Mouse (Mus musculus) liver, embryonic 18 days (tissue): ENCODE results near the gene Drg2. TPM values are rescaled to one million over a fixed set of nuclear protein-coding genes. Genes with fewer than 3 reads are reported as not detected.

ENCODE experiments used
- polyA plus RNA-seq: library from polyadenylated mRNA; depleted of rRNA; stranded (reverse); fragments of >200 nt; gene quantifications from 2 replicates; pipeline ENCODE4 v1.2.3, GENCODE M21; 2012; rRNA removed

The Drg2 gene
- 22.4 and 24.7 TPM in 2 replicates for polyA plus RNA-seq

GRCm38 (mm10) chr11:60454080-60454744, at the start of gene Drg2:
Gene Drg2, plus strand, starts transcription at chr11:60454591.

GRCm38 (mm10) chr11:60416963-60417716, 37.3 kb upstream of the Drg2 start, which contains the start of gene Gid4:
Gene Gid4, plus strand, starts transcription at chr11:60417145.

DNA sequence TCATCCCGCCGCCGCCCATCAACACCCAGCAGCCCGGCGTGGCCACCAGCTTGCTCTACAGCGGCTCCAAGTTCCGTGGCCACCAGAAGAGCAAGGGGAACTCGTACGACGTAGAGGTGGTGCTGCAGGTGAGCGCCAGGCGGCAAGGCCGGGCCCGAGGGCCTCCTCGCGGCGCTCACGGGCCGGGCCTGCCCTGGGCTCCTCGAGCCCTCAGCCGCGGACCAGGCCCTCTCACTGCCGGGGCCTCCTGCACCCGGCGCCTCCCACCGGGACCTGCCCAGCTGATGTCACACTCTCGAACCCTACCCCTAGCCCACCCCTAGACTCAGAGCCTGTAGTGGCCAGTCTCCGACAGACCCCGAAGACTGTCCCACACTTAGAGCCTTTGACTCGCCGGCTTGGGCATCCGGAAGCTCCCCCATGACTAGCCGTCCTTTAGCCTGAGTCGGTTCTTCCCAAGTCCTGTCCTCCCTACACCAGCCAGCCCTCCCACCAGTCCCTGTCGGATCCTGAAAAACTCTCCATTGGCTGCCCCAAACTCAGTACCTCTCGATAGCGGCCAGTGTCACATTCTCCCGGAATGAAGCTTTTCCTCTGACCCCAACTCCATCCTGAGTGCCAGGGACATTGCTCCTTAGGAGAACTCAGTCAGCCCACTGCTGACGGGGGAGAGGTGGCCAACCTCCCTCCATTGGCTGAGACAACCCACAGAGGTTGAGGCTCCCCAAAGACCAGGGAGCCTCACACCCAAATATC, 36.5 kb upstream of the Drg2 start, which contains the start of gene Atpaf2:
Gene Atpaf2, minus strand, starts transcription at position 741 of the 756 bp plus-strand sequence.

GRCm38 (mm10) chr11:60469039-60469438, 14.6 kb downstream of the Drg2 start, which contains the start of gene Myo15:
Gene Myo15, plus strand, starts transcription at chr11:60469339.

Other genes starting within 250 kb of the Drg2 start
- gene Srebf1, start 232.0 kb upstream of the Drg2 start, polyA plus RNA-seq: 85.5 and 89.3 TPM in 2 replicates
- 4.7 and 5.0 TPM in 2 replicates for gene Tom1l2, start 101.7 kb upstream of the Drg2 start, polyA plus RNA-seq
- gene Drc3, start 101.3 kb upstream of the Drg2 start, polyA plus RNA-seq: 0.46 and 0.56 TPM in 2 replicates
- 6.2 and 7.4 TPM in 2 replicates for gene Gid4, start 37.4 kb upstream of the Drg2 start, polyA plus RNA-seq
- 17.4 and 18.0 TPM in 2 replicates for gene Atpaf2, start 36.1 kb upstream of the Drg2 start, polyA plus RNA-seq
- 0.16 and 0.23 TPM in 2 replicates for gene Myo15, start 14.7 kb downstream of the Drg2 start, polyA plus RNA-seq
- 7.8 and 8.1 TPM in 2 replicates for gene Alkbh5, start 81.8 kb downstream of the Drg2 start, polyA plus RNA-seq
- 7.8 and 8.8 TPM in 2 replicates for gene Llgl1, start 245.1 kb downstream of the Drg2 start, polyA plus RNA-seq